ENCODE assay signal across 25 mouse cellular contexts in genomic region chr3:148363331-148363730, GRCm38 (mm10).
DNase-seq lines count a peak whose midpoint lies in the region; ATAC-seq and TF ChIP-seq lines count a peak whose summit lies in the region.
"Had no signal": no experiment of that assay in that cellular context is flagged by ENCODE, and none has a peak within 500 bp of the region (broad histone marks: within the 10 kb centered on the region; RNA-seq: fewer than 3 reads in every experiment).

No protein-coding gene starts in this region.

- H3K4me3 ChIP-seq in lung, embryonic 14.5 days (ENCODE audit: low read depth, low read length), result no peak overlapping the region
- H3K4me3 ChIP-seq: embryonic facial prominence, embryonic 12.5 days; embryonic facial prominence, embryonic 15.5 days; forebrain, embryonic 15.5 days; heart, embryonic 12.5 days; heart, embryonic 15.5 days had no signal

- no peaks in the 10 kb centered on the region for H3K9me3 ChIP-seq in lung, embryonic 14.5 days (ENCODE audit: low read depth, low read length)
- H3K9me3 ChIP-seq: embryonic facial prominence, embryonic 12.5 days; embryonic facial prominence, embryonic 15.5 days; forebrain, embryonic 15.5 days; heart, embryonic 12.5 days; heart, embryonic 15.5 days had no signal

- H3K4me2 ChIP-seq in lung, embryonic 14.5 days, result no peak overlapping the region
- H3K4me2 ChIP-seq: embryonic facial prominence, embryonic 12.5 days; embryonic facial prominence, embryonic 15.5 days; forebrain, embryonic 15.5 days; heart, embryonic 12.5 days; heart, embryonic 15.5 days; hindbrain, embryonic 14.5 days had no signal

- H3K9ac ChIP-seq in lung, embryonic 14.5 days, result no peak overlapping the region
- H3K9ac ChIP-seq: embryonic facial prominence, embryonic 12.5 days; embryonic facial prominence, embryonic 15.5 days; forebrain, embryonic 15.5 days; heart, embryonic 12.5 days; heart, embryonic 15.5 days; hindbrain, embryonic 14.5 days had no signal

- H3K4me1 ChIP-seq in lung, embryonic 14.5 days (ENCODE audit: insufficient read depth), result peaks cover 6% of the 10 kb centered on the region
- H3K4me1 ChIP-seq: embryonic facial prominence, embryonic 12.5 days; embryonic facial prominence, embryonic 15.5 days; forebrain, embryonic 15.5 days; heart, embryonic 12.5 days; heart, embryonic 15.5 days had no signal

- H3K36me3 ChIP-seq in lung, embryonic 14.5 days (ENCODE audit: insufficient read depth), result no peaks in the 10 kb centered on the region
- H3K36me3 ChIP-seq: embryonic facial prominence, embryonic 12.5 days; embryonic facial prominence, embryonic 15.5 days; forebrain, embryonic 15.5 days; heart, embryonic 12.5 days; heart, embryonic 15.5 days had no signal

- no peak for TF ChIP-seq CTCF in lung, embryonic 14.5 days (IDR thresholded peaks at IDR 0.05; ENCODE audit: low read depth)

- H3K27me3 ChIP-seq in lung, embryonic 14.5 days (ENCODE audit: insufficient read depth, low read length), result no peaks in the 10 kb centered on the region
- H3K27me3 ChIP-seq: embryonic facial prominence, embryonic 12.5 days; embryonic facial prominence, embryonic 15.5 days; forebrain, embryonic 15.5 days; heart, embryonic 12.5 days; heart, embryonic 15.5 days had no signal

- peak overlapping the region; percentile 7; the same call in 1 of the 2 replicates for H3K27ac ChIP-seq in lung, embryonic 14.5 days (ENCODE audit: low read depth)
- H3K27ac ChIP-seq: embryonic facial prominence, embryonic 12.5 days; embryonic facial prominence, embryonic 15.5 days; forebrain, embryonic 15.5 days; heart, embryonic 15.5 days; hindbrain, embryonic 14.5 days; hindbrain, postnatal 0 days had no signal

- DNase-seq in cerebellum, postnatal 10 days, result peak; percentile 26 to 32
- no peak for DNase-seq in cerebellum, postnatal 4 days (ENCODE audit: low spot score in 2 of 2)
- DNase-seq in frontal cortex, postnatal 14 days (ENCODE audit: low spot score in 2 of 2), result no peak
- no peak for DNase-seq in lung, embryonic 14.5 days
- DNase-seq in lung, adult 18-20 months, result no peak
- peak; percentile 9 for DNase-seq in brain, adult 2 months (ENCODE audit: low read depth, low spot score)
- DNase-seq in kidney, adult 11 months, result no peak
- DNase-seq: adrenal gland, adult 8-10 months; adrenal gland, postnatal 25 days; cerebellum, adult 18-20 months; cerebellum, adult 9-11 months; gastrocnemius, postnatal 36 days; heart, postnatal 10 days; heart, postnatal 4 days had no signal

- WGBS in lung, embryonic 14.5 days, result 71% methylated on average over 5 of the region's 5 CpGs

- ATAC-seq in frontal cortex, adult (ENCODE audit: low TSS enrichment), result peak; percentile 38; the same call in 1 of the 2 replicates
- ATAC-seq in lung, embryonic 14.5 days (ENCODE audit: insufficient read depth), result no peak
- ATAC-seq: activated CD4-positive, CD25-positive, alpha-beta regulatory T cell, adult 4 months; forebrain, embryonic 15.5 days; hindbrain, postnatal 0 days; inflammation-experienced regulatory T-cells, adult 6 months; intestine, embryonic 16.5 days had no signal

Comparison
In these comparisons a context has a peak if more than half of its experiments do, and no peak if none do; other contexts are left out.
1. DNase-seq: peak in cerebellum, postnatal 10 days (2 of 2) and brain, adult 2 months (single experiment); none in cerebellum, postnatal 4 days (0 of 2), frontal cortex, postnatal 14 days (0 of 2), lung, embryonic 14.5 days (single experiment), lung, adult 18-20 months (0 of 2) and kidney, adult 11 months (single experiment).